In genomic region chr17:72528481-72528880, GRCm38 (mm10) we compare ENCODE assay signal across 28 mouse cellular contexts.
"Had no signal": no experiment of that assay in that cellular context is flagged by ENCODE, and none has a peak within 500 bp of the region (broad histone marks: within the 10 kb centered on the region; RNA-seq: fewer than 3 reads in every experiment).

No protein-coding gene starts in this region.

- DNase-seq: cerebellum, adult 2 months; cerebellum, adult 8-10 months; cerebellum, adult 9-10 months; cerebellum, adult 9-11 months; cerebellum, postnatal 10 days; cerebellum, postnatal 14 days; cerebellum, postnatal 25 days; cerebellum, postnatal 36 days; embryo, embryonic 11 days; forebrain, postnatal 0 days; gastrocnemius, adult 2 months; gastrocnemius, postnatal 10 days; gastrocnemius, postnatal 14 days; gastrocnemius, postnatal 25 days; gastrocnemius, postnatal 36 days; heart, adult 18-20 months; heart, adult 2 months had no signal

- H3K27ac ChIP-seq: embryonic facial prominence, embryonic 10.5 days; embryonic facial prominence, embryonic 12.5 days; embryonic facial prominence, embryonic 13.5 days; embryonic facial prominence, embryonic 15.5 days; forebrain, embryonic 10.5 days; forebrain, embryonic 12.5 days; forebrain, embryonic 13.5 days; forebrain, embryonic 15.5 days; gastrocnemius, adult 2 months; heart, adult 2 months had no signal

- H3K4me2 ChIP-seq: embryonic facial prominence, embryonic 12.5 days; embryonic facial prominence, embryonic 13.5 days; embryonic facial prominence, embryonic 15.5 days; forebrain, embryonic 12.5 days; forebrain, embryonic 13.5 days; forebrain, embryonic 15.5 days had no signal

- H3K4me1 ChIP-seq: embryonic facial prominence, embryonic 10.5 days; embryonic facial prominence, embryonic 12.5 days; embryonic facial prominence, embryonic 13.5 days; embryonic facial prominence, embryonic 15.5 days; forebrain, embryonic 10.5 days; forebrain, embryonic 12.5 days; forebrain, embryonic 15.5 days had no signal

- H3K36me3 ChIP-seq: embryonic facial prominence, embryonic 10.5 days; embryonic facial prominence, embryonic 12.5 days; embryonic facial prominence, embryonic 13.5 days; embryonic facial prominence, embryonic 15.5 days; forebrain, embryonic 10.5 days; forebrain, embryonic 12.5 days; forebrain, embryonic 15.5 days had no signal

- H3K4me3 ChIP-seq: embryonic facial prominence, embryonic 10.5 days; embryonic facial prominence, embryonic 12.5 days; embryonic facial prominence, embryonic 13.5 days; embryonic facial prominence, embryonic 15.5 days; erythroblast, embryonic 14.5 days; forebrain, embryonic 10.5 days; forebrain, embryonic 12.5 days; forebrain, embryonic 13.5 days; forebrain, embryonic 15.5 days; gastrocnemius, adult 2 months; heart, adult 2 months had no signal

- H3K27me3 ChIP-seq: embryonic facial prominence, embryonic 12.5 days; embryonic facial prominence, embryonic 13.5 days; embryonic facial prominence, embryonic 15.5 days; forebrain, embryonic 13.5 days; forebrain, embryonic 15.5 days had no signal

- H3K9me3 ChIP-seq: embryonic facial prominence, embryonic 10.5 days; embryonic facial prominence, embryonic 12.5 days; embryonic facial prominence, embryonic 13.5 days; embryonic facial prominence, embryonic 15.5 days; forebrain, embryonic 10.5 days; forebrain, embryonic 12.5 days; forebrain, embryonic 13.5 days; forebrain, embryonic 15.5 days had no signal

- H3K9ac ChIP-seq: embryonic facial prominence, embryonic 12.5 days; embryonic facial prominence, embryonic 13.5 days; embryonic facial prominence, embryonic 15.5 days; forebrain, embryonic 12.5 days; forebrain, embryonic 13.5 days; forebrain, embryonic 15.5 days; forebrain, postnatal 0 days had no signal

- ATAC-seq: forebrain, embryonic 13.5 days; forebrain, embryonic 14.5 days; forebrain, embryonic 15.5 days; forebrain, embryonic 16.5 days; forebrain, postnatal 0 days had no signal
